Mouse (Mus musculus) forebrain, embryonic 11.5 days (tissue): ENCODE results near the gene Zmynd19. TPM values are rescaled to one million over a fixed set of nuclear protein-coding genes. Genes with fewer than 3 reads are reported as not detected.
A peak's percentile ranks its signal among the peaks of the same experiment; 100 is the strongest.

Experiments
- ATAC-seq: fragments of 200-750 bp; cut with Nextera tagmentation; replicated peaks from 2 replicates; pipeline ENCODE4 v1.8.0; 2017; ENCODE audit warnings: moderate TSS enrichment; ENCODE audit not compliant: low FRiP score
- DNase-seq: peaks from one replicate; pipeline ENCODE4 v3.0.0-alpha.2; 2017; ENCODE audit warnings: low spot score
- H3K27ac ChIP-seq: fragments of 300-500 bp; sonication (generic); 2 replicates; pipeline ENCODE4 v1.5.1; 2014; ENCODE audit warnings: low read depth, low read length
- H3K27me3 ChIP-seq: fragments of 300-500 bp; sonication (generic); 2 replicates; pipeline ENCODE4 v1.6.1; 2014; ENCODE audit warnings: mild to moderate bottlenecking, low read length, mixed read lengths; ENCODE audit not compliant: control insufficient read depth, insufficient read depth
- H3K36me3 ChIP-seq: fragments of 300-500 bp; sonication (generic); 2 replicates; pipeline ENCODE4 v1.6.1; 2014; ENCODE audit warnings: mild to moderate bottlenecking, low read length, moderate library complexity, mixed read lengths; ENCODE audit not compliant: control insufficient read depth, insufficient read depth
- H3K4me1 ChIP-seq: fragments of 300-500 bp; sonication (generic); replicated peaks from 2 replicates; pipeline ENCODE4 v1.6.1; 2014; ENCODE audit warnings: low read length, mixed read lengths; ENCODE audit not compliant: control insufficient read depth, insufficient read depth
- H3K4me2 ChIP-seq: fragments of 300-500 bp; sonication (generic); 2 replicates; pipeline ENCODE4 v1.6.1; 2014; ENCODE audit warnings: low read depth, mild to moderate bottlenecking, low read length, moderate library complexity, mixed read lengths; ENCODE audit not compliant: severe bottlenecking
- H3K4me3 ChIP-seq: fragments of 300-500 bp; sonication (generic); 2 replicates; pipeline ENCODE4 v1.5.1; 2014; ENCODE audit warnings: low read depth, low read length
- H3K9ac ChIP-seq: fragments of 300-500 bp; sonication (generic); 2 replicates; pipeline ENCODE4 v1.6.1; 2014; ENCODE audit warnings: low read length
- H3K9me3 ChIP-seq: fragments of 300-500 bp; sonication (generic); 2 replicates; pipeline ENCODE4 v1.6.1; 2016; ENCODE audit warnings: low read length, mixed read lengths; ENCODE audit not compliant: control insufficient read depth
- WGBS: fragments of 180-500 bp; shearing (Covaris S2); extraction: QIAGEN DNeasy Blood & Tissue Kit; methylation state at CpG from one replicate; pipeline ENCODE4 v1.1.7; 2014; 5-methylcytosine and 5-hydroxymethylcytosine counted together
- polyA plus RNA-seq: library from polyadenylated mRNA; unstranded; fragments of >200 nt; fragmentation: Nextera tagmentation; extraction: Ambion mirVana; gene quantifications from 2 replicates; pipeline ENCODE4 v1.2.1, GENCODE M21; 2014

Gene Zmynd19
- polyA plus RNA-seq = 38.2 and 40.1 TPM in 2 replicates

DNA sequence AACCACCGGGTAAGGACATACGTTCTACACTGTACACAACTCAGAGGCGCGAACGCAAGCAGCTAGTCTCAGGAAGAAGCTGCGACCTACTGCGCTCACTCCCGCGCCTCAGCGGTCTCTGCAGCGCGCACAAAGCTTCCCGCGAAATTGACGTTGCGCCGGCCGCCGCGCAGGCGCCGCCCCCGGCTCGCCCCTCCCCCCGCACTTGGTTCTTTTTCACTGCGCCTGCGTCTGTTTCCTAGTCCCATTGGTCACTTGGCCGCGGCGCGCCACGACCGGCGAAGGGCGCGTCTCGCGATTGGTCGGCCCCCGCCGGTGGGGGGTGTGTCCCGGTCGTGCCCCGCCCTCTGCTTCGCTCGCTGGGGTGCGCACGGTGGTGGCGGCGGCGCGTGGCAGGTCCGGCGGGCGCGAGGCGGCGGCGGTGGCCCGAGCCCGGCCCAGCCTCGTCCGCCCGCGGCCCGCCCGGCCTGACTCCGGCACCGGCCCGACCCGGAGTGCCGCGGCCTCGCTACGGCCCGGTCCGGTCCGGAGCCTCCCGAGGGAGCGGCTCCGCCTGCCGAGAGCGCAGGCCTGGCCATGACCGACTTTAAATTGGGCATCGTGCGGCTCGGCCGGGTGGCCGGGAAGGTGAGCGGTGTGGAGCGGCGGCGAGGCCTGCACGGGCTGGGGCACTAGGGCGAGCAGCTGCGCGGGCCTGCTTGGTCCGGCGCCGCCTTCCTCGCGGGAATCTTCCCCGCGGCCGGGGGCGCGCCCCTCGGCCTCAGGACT lies at the start of gene Zmynd19:
TSS of gene Zmynd19 (plus strand) at position 372 of the 768 bp plus-strand sequence.
- Histone ChIP-seq H3K4me3 (peak within 1 kb of the TSS; percentile 94), H3K27me3 (no peaks in the 10 kb centered on the region), H3K36me3 (no peaks in the 10 kb centered on the region; the same call in 1 of the 2 replicates), H3K4me1 (peaks cover 5% of the 10 kb centered on the region; the same call in 1 of the 2 replicates), H3K9me3 (no peaks in the 10 kb centered on the region), H3K27ac (0 out of 2 replicates have a peak within 1 kb of the TSS, but pooled peaks have one; percentile 38), H3K4me2 (peak within 1 kb of the TSS; percentile 82), H3K9ac (peak within 1 kb of the TSS; percentile 92)
- DNase-seq = peak; percentile 100
- under 1% methylated on average over 89 of the region's 108 CpGs for WGBS
- peak; percentile 99 for ATAC-seq

DNA sequence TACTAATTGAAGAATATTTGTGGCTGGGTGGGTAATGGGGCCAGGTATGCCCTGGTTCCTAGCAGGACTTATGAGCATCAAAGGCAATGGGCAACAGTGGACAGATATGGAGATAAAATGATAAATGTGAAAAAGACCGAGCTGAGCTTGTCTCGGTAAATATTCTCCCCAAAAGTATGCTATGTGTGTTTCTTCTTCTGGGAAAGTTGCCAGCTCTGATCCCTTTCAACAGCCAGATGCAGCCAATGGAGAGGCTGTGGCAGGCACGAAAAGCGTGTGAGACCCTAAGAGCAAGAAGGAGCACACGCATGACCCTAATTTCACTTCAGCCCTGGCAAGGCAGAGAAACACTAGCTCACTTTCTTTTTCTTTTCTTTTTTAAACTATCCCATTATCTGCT lies 48.5 kb upstream of the Zmynd19 start:
- no peaks in the 10 kb centered on the region for H3K36me3 ChIP-seq
- H3K4me3 ChIP-seq = no peak overlapping the region
- DNase-seq = no peak
- no peak for ATAC-seq
- H3K27me3 ChIP-seq = no peaks in the 10 kb centered on the region
- no peak overlapping the region for H3K4me2 ChIP-seq
- H3K9ac ChIP-seq = no peak overlapping the region
- H3K4me1 ChIP-seq = peaks cover 9% of the 10 kb centered on the region; the same call in 1 of the 2 replicates
- no peak overlapping the region for H3K27ac ChIP-seq
- no peaks in the 10 kb centered on the region for H3K9me3 ChIP-seq
- 98% methylated on average over 5 of the region's 5 CpGs for WGBS

DNA sequence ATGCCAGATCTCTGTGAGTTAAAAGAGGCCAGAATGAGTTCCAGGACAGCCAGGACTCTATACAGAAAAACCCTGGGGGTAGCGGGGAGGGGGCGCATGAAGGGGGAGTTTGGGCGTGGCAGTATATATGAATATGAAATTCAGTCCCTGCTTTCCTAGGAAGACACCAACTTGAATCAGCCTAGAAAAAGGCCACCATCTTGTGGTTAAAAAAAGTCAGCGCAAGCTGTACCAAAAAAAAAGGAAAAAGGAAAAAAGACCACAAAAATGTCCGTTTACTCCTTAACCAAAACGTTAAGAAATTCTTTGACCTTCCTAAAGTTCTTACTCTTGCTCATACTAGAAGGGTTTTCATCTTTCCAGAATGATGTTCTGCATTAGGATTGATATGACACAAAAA lies 46.6 kb upstream of the Zmynd19 start:
- H3K9ac ChIP-seq = no peak overlapping the region
- WGBS = 89% methylated on average over 6 of the region's 6 CpGs
- H3K27ac ChIP-seq = no peak overlapping the region
- no peak overlapping the region for H3K4me2 ChIP-seq
- no peaks in the 10 kb centered on the region for H3K36me3 ChIP-seq
- no peaks in the 10 kb centered on the region for H3K9me3 ChIP-seq
- ATAC-seq = no peak
- H3K4me1 ChIP-seq = peaks cover 10% of the 10 kb centered on the region; the same call in 1 of the 2 replicates
- no peaks in the 10 kb centered on the region for H3K27me3 ChIP-seq
- DNase-seq = no peak
- no peak overlapping the region for H3K4me3 ChIP-seq

DNA sequence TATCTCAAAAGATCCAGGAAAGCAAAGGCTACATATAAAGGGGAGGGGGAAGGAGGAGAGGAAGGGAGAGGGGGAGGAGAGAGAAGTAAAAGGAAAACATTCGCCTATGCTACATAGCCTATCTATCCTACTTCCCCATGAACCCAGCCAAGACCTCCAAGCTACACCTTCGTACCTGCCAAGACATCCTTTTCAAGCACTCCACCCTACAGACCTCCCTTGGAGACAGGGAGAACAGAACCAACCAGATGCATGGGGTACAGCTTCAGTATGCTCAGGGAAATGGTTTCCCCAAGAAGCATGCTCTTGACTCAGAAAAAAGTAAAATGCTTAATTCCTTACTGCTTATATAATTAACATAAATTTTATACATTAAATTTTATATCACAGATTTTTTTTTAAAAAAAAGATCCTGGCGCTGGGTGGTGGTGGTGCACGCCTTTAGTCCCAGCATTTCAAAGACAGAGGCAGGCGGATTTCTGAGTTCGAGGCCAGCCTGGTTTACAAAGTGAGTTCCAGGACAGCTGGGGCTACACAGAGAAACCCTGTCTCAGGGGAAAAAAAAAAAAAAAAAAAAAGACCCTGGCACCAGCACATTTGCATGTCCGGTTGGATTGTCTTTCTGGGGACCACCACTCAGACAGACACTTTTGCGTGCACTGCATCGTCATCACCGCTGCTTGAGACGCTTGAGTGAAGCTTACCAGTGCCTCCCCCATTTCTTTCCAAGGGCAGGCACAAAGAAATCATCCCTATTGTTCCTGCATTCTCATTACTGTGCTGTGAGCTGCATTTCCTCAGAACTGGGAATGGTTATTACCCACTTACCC lies 44.6 kb upstream of the Zmynd19 start:
- 57% methylated on average over 11 of the region's 11 CpGs for WGBS
- DNase-seq = no peak

DNA sequence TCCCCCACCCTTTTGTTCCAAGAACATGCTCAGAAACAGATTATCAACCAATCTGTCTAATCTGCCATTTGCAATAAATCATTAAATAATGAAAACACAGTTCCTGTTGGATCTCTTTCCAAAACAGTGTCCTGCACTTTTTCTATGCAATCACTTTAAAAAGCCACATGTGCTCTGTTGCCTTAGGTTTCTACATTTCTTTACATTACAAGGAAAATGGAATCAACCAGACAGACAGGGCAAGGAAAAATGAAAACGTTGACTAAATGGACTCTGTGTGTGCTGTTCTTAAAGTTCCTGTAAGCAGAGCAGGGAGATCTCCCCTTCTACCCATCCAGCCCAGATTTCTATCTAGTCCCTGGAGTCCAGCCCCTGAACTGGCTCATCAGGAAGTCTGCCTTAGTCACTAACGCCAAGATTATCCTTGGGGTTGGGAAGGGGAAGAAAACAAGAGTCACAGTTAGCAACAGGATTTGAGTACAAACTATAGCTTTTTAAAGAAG lies 43.9 kb upstream of the Zmynd19 start:
- ATAC-seq = no peak
- Histone ChIP-seq H3K4me3 (no peak overlapping the region), H3K9ac (no peak overlapping the region), H3K36me3 (no peaks in the 10 kb centered on the region), H3K4me2 (no peak overlapping the region), H3K9me3 (no peaks in the 10 kb centered on the region), H3K27ac (peak overlapping the region; percentile 77), H3K4me1 (peaks cover 10% of the 10 kb centered on the region; the same call in 1 of the 2 replicates), H3K27me3 (no peaks in the 10 kb centered on the region)
- 22% methylated on average over 2 of the region's 2 CpGs for whole genome bisulfite sequencing
- DNase-seq = no peak

More for the DNA sequence above, 44.6 kb upstream of the Zmynd19 start:
- Histone ChIP-seq H3K9ac (no peak overlapping the region), H3K27me3 (no peaks in the 10 kb centered on the region), H3K4me3 (no peak overlapping the region), H3K9me3 (no peaks in the 10 kb centered on the region), H3K4me2 (no peak overlapping the region), H3K27ac (peak overlapping the region; percentile 77), H3K4me1 (peaks cover 10% of the 10 kb centered on the region; the same call in 1 of the 2 replicates), H3K36me3 (no peaks in the 10 kb centered on the region)
- peak; percentile 79 for ATAC-seq

DNA sequence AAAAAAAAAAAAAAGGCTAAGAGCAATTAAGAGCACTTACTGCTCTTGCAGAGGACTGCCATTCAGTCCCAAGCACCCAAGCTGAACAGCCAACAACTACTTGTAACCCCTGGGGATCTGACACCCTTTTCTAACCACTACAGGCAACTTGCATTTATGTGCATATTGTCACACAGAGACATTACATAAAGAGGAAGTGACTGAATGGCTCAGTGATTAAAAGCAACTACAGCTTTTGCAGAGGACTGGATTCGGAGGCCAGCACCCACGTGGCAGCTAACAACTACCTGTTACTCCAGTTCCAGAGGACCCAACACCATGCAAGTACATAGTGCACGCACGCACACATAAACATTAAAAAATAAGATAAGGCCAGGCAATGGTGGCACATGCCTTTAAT lies 39.1 kb upstream of the Zmynd19 start:
- no peaks in the 10 kb centered on the region for H3K27me3 ChIP-seq
- H3K27ac ChIP-seq = no peak overlapping the region
- no peaks in the 10 kb centered on the region for H3K9me3 ChIP-seq
- H3K4me3 ChIP-seq = no peak overlapping the region
- WGBS = 96% methylated on average over 4 of the region's 4 CpGs
- H3K36me3 ChIP-seq = no peaks in the 10 kb centered on the region; the same call in 1 of the 2 replicates
- H3K9ac ChIP-seq = no peak overlapping the region
- H3K4me2 ChIP-seq = no peak overlapping the region
- DNase-seq (no peak), ATAC-seq (no peak)
- H3K4me1 ChIP-seq = peaks cover 8% of the 10 kb centered on the region; the same call in 1 of the 2 replicates

DNA sequence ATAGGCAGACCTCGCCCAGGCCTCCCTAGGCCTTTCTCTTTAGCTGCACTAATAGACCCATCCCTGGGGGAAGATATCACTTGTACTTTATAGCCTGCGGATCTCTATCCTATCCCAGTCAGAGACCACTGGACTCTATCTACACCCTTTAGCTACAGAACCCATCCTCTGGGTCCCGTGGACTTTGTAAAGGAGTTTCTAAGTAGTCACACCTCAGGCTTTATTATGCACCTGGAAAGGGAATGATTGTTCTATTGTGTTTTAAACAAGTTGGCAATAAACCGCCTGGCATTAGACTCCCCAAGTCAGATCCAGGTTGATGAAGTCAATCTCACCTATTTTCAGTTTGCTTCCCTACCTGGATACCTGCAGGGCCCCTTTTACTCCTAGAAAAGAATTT lies 37.4 kb upstream of the Zmynd19 start:
- WGBS = 95% methylated on average over 4 of the region's 4 CpGs
- DNase-seq (no peak), ATAC-seq (no peak)
- H3K27ac ChIP-seq = no peak overlapping the region
- no peak overlapping the region for H3K9ac ChIP-seq
- H3K36me3 ChIP-seq = no peaks in the 10 kb centered on the region; the same call in 1 of the 2 replicates
- no peak overlapping the region for H3K4me2 ChIP-seq
- H3K9me3 ChIP-seq = no peaks in the 10 kb centered on the region
- H3K27me3 ChIP-seq = no peaks in the 10 kb centered on the region
- no peaks in the 10 kb centered on the region for H3K4me1 ChIP-seq
- no peak overlapping the region for H3K4me3 ChIP-seq

DNA sequence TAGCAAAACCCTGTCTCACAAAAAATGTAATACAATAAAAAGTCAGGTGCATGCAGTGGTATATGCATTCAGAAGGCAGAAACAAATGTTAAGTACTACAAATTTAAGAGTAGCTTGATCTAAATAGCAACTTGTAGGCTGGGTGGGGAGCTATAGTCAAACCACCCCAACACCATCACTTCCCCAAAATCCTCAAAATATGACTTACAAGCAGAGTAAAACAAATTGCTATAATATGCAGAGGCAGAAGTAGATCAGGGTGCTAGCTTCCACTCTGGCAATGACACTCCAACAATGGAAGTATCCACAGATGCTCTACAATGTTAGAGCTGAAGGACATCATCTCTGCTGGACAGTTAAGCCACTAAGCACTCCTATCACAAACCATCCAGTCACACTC lies 37.0 kb upstream of the Zmynd19 start:
- no peak for ATAC-seq
- no peaks in the 10 kb centered on the region for H3K27me3 ChIP-seq
- 0 out of 2 replicates have a peak, but pooled peaks cover 2% of the 10 kb centered on the region for H3K4me1 ChIP-seq
- no peak overlapping the region for H3K27ac ChIP-seq
- no peaks in the 10 kb centered on the region for H3K9me3 ChIP-seq
- H3K9ac ChIP-seq = no peak overlapping the region
- no peak overlapping the region for H3K4me2 ChIP-seq
- no peak overlapping the region for H3K4me3 ChIP-seq
- no peak for DNase-seq
- no peaks in the 10 kb centered on the region; the same call in 1 of the 2 replicates for H3K36me3 ChIP-seq
